Mouse (Mus musculus): ENCODE measurements at regions not wholly inside any gene's neighbourhood (a gene's known extent, or its start where the extent isn't known, plus 50 kb on each side); places are given as distances from the start of the nearest gene placed in this dataset.

- no peak for TF ChIP-seq POLR2AphosphoS2 (IDR thresholded peaks at IDR 0.05; ENCODE audit: insufficient read length, low read depth)
- TF ChIP-seq TCF12 (IDR thresholded peaks at IDR 0.05; ENCODE audit: insufficient read depth, poor library complexity, severe bottlenecking), result no peak
- TF ChIP-seq USF1 (IDR thresholded peaks at IDR 0.05; ENCODE audit: low read depth), result no peak
- TF ChIP-seq MAX (IDR thresholded peaks at IDR 0.05; ENCODE audit: low read depth), result no peak
- no peak for TF ChIP-seq MYOG (IDR thresholded peaks at IDR 0.05; ENCODE audit: control insufficient read depth in 1 of 3, insufficient read depth in 1 of 3, insufficient read length in 2 of 3, low read depth in 2 of 3)
- no peak for TF ChIP-seq POLR2A (IDR thresholded peaks at IDR 0.05; ENCODE audit: insufficient read length, low read depth)
Measured at GRCm38 (mm10) chr19:54555351-54555750, 511.4 kb downstream of the Adra2a start.

Measured in myocyte (in vitro differentiated cells).